Mouse (Mus musculus) inflammation-experienced regulatory T-cells, adult 6 months (primary cell): ENCODE results near the gene Zfp346. TPM values are rescaled to one million over a fixed set of nuclear protein-coding genes. Genes with fewer than 3 reads are reported as not detected.
A peak's percentile ranks its signal among the peaks of the same experiment; 100 is the strongest.
"Not testable (repeated sequence)": the region's sequence is repeated elsewhere in the genome, so short reads cannot be mapped to it uniquely, and the experiment has no call there.

ENCODE experiments used
- ATAC-seq: one replicate; pipeline ENCODE4 v1.8.0; 2017
- polyA plus RNA-seq, 3 experiments: library from polyadenylated mRNA; unstranded; fragments of 100-300 nt; shearing (Covaris generic); gene quantifications; one replicate each; pipeline ENCODE4 v1.2.1; 2017

Zfp346 gene
- polyA plus RNA-seq, result 10 to 100 TPM; 13.6 to 25.9 (median 17.6) TPM

- ATAC-seq, result peak; percentile 90
Measured at GRCm38 (mm10) chr13:55105045-55105952, at the start of gene Zfp346. TSS of gene Zfp346 (plus strand) at chr13:55105311.

GRCm38 (mm10) chr13:55058042-55058441 is 47.1 kb upstream of the Zfp346 start:
- ATAC-seq, result no peak

- ATAC-seq, result no peak
Measured at GRCm38 (mm10) chr13:55063276-55063675, 41.8 kb upstream of the Zfp346 start.

GRCm38 (mm10) chr13:55069719-55070118 is 35.4 kb upstream of the Zfp346 start:
- no peak for ATAC-seq

- ATAC-seq, result no peak
Measured at GRCm38 (mm10) chr13:55071322-55071721, 33.8 kb upstream of the Zfp346 start.

- ATAC-seq, result no peak
Measured at GRCm38 (mm10) chr13:55075597-55075996, 29.5 kb upstream of the Zfp346 start.

- no peak for ATAC-seq
Measured at GRCm38 (mm10) chr13:55092588-55092987, 12.5 kb upstream of the Zfp346 start.

GRCm38 (mm10) chr13:55097841-55098240 is 7.3 kb upstream of the Zfp346 start:
- ATAC-seq, result not testable (repeated sequence)

GRCm38 (mm10) chr13:55099066-55099725 is 5.9 kb upstream of the Zfp346 start:
- ATAC-seq, result peak; percentile 62

- ATAC-seq, result peak; percentile 69
Measured at GRCm38 (mm10) chr13:55099726-55100478, 5.2 kb upstream of the Zfp346 start, which contains the start of gene Uimc1. TSS of gene Uimc1 (minus strand) at chr13:55100300.

- no peak for ATAC-seq
Measured at GRCm38 (mm10) chr13:55101627-55102026, 3.5 kb upstream of the Zfp346 start.

GRCm38 (mm10) chr13:55102366-55102765 is 2.7 kb upstream of the Zfp346 start:
- ATAC-seq, result no peak

- no peak for ATAC-seq
Measured at GRCm38 (mm10) chr13:55103351-55103750, 1.8 kb upstream of the Zfp346 start.

- ATAC-seq, result no peak
Measured at GRCm38 (mm10) chr13:55105953-55106691, 1.0 kb downstream of the Zfp346 start.

- ATAC-seq, result no peak
Measured at GRCm38 (mm10) chr13:55107116-55107515, 2.0 kb downstream of the Zfp346 start.

GRCm38 (mm10) chr13:55107694-55108093 is 2.6 kb downstream of the Zfp346 start:
- ATAC-seq, result no peak

GRCm38 (mm10) chr13:55114375-55114774 is 9.3 kb downstream of the Zfp346 start:
- no peak for ATAC-seq

- ATAC-seq, result no peak
Measured at GRCm38 (mm10) chr13:55124903-55125302, 19.8 kb downstream of the Zfp346 start.

GRCm38 (mm10) chr13:55133448-55133847 is 28.3 kb downstream of the Zfp346 start, which contains the start of gene Gm17617:
TSS of gene Gm17617 (minus strand) at chr13:55133548.
- no peak for ATAC-seq

GRCm38 (mm10) chr13:55135382-55135781 is 30.3 kb downstream of the Zfp346 start:
- ATAC-seq, result no peak

GRCm38 (mm10) chr13:55140271-55140670 is 35.2 kb downstream of the Zfp346 start:
- ATAC-seq, result no peak
